Mouse (Mus musculus) kidney, postnatal 0 days (tissue): ENCODE results near the gene Tmem102. TPM values are rescaled to one million over a fixed set of nuclear protein-coding genes. Genes with fewer than 3 reads are reported as not detected.

Experiments
- ATAC-seq: fragments of 200-750 bp; cut with Nextera tagmentation; replicated peaks from 2 replicates; pipeline ENCODE4 v1.8.0; 2017; ENCODE audit warnings: low read depth, moderate number of reproducible peaks, moderate TSS enrichment, moderate library complexity; ENCODE audit not compliant: low FRiP score
- DNase-seq: peaks from one replicate; pipeline ENCODE4 v3.0.0-alpha.2; 2016; ENCODE audit warnings: low spot score
- H3K27ac ChIP-seq: fragments of 300-500 bp; sonication (generic); 2 replicates; pipeline ENCODE4 v1.5.1; 2014; ENCODE audit warnings: mild to moderate bottlenecking
- H3K27me3 ChIP-seq: fragments of 300-500 bp; sonication (generic); 2 replicates; pipeline ENCODE4 v1.6.1; 2014; ENCODE audit warnings: low read length, mixed read lengths; ENCODE audit not compliant: insufficient read depth
- H3K36me3 ChIP-seq: fragments of 300-500 bp; sonication (generic); 2 replicates; pipeline ENCODE4 v1.6.1; 2014; ENCODE audit warnings: low read length, mixed read lengths; ENCODE audit not compliant: insufficient read depth
- H3K4me1 ChIP-seq: fragments of 300-500 bp; sonication (generic); replicated peaks from 2 replicates; pipeline ENCODE4 v1.6.1; 2014; ENCODE audit warnings: antibody characterized with exemption, low read length, mixed read lengths; ENCODE audit not compliant: insufficient read depth
- H3K4me2 ChIP-seq: fragments of 300-500 bp; sonication (generic); 2 replicates; pipeline ENCODE4 v1.6.1; 2014; ENCODE audit warnings: mild to moderate bottlenecking, low read length, moderate library complexity, mixed read lengths
- H3K4me3 ChIP-seq: fragments of 300-500 bp; sonication (generic); replicated peaks from 2 replicates; pipeline ENCODE4 v1.5.1; 2014; ENCODE audit warnings: low read depth, low read length
- H3K9ac ChIP-seq: fragments of 300-500 bp; sonication (generic); 2 replicates; pipeline ENCODE4 v1.6.1; 2014; ENCODE audit warnings: low read depth, low read length
- H3K9me3 ChIP-seq: fragments of 300-500 bp; sonication (generic); replicated peaks from 2 replicates; pipeline ENCODE4 v1.6.1; 2016; ENCODE audit warnings: low read length, inconsistent platforms, mixed read lengths
- CTCF ChIP-seq: IDR thresholded peaks from 2 replicates; pipeline ENCODE4 v1.5.1; 2016; ENCODE audit warnings: antibody characterized with exemption, low read depth, mild to moderate bottlenecking, moderate library complexity
- WGBS: fragments of 180-500 bp; shearing (Covaris S2); extraction: QIAGEN DNeasy Blood & Tissue Kit; methylation state at CpG from one replicate; pipeline ENCODE4 v1.1.7; 2014; 5-methylcytosine and 5-hydroxymethylcytosine counted together
- polyA plus RNA-seq: library from polyadenylated mRNA; unstranded; fragments of >200 nt; fragmentation: Nextera tagmentation; extraction: Ambion mirVana; gene quantifications from 2 replicates; pipeline ENCODE4 v1.2.1, GENCODE M21; 2015

Tmem102 gene
- polyA plus RNA-seq, 1 experiment from 2014 or later: 22.9 TPM

- no peak within 1 kb of the TSS for H3K4me3 ChIP-seq
- TF ChIP-seq CTCF: no peak
- no peak for ATAC-seq
- H3K27me3 ChIP-seq: no peaks in the 10 kb centered on the region
- 64% methylated on average over 1 of the region's 1 CpGs for WGBS
- H3K4me2 ChIP-seq: no peak within 1 kb of the TSS
- no peak within 1 kb of the TSS for H3K9ac ChIP-seq
- H3K4me1 ChIP-seq: peaks cover 15% of the 10 kb centered on the region; the same call in 1 of the 2 replicates
- DNase-seq: no peak
- no peaks in the 10 kb centered on the region for H3K36me3 ChIP-seq
- H3K27ac ChIP-seq: no peak within 1 kb of the TSS
- H3K9me3 ChIP-seq: no peaks in the 10 kb centered on the region
Measured at GRCm38 (mm10) chr11:69761868-69762267, 43.6 kb downstream of the Tmem102 start, which contains the start of gene Slc35g3. Gene Slc35g3 (minus strand): TSS chr11:69761968.

GRCm38 (mm10) chr11:69760901-69761200 is 44.6 kb downstream of the Tmem102 start:
- ATAC-seq (no peak), DNase-seq (no peak)
- Histone ChIP-seq H3K4me1 (peaks cover 15% of the 10 kb centered on the region; the same call in 1 of the 2 replicates), H3K27ac (no peak overlapping the region), H3K27me3 (no peaks in the 10 kb centered on the region), H3K9me3 (no peaks in the 10 kb centered on the region), H3K4me2 (no peak overlapping the region), H3K36me3 (no peaks in the 10 kb centered on the region), H3K9ac (no peak overlapping the region), H3K4me3 (no peak overlapping the region)
- WGBS: 94% methylated on average over 7 of the region's 7 CpGs
- TF ChIP-seq CTCF: no peak

GRCm38 (mm10) chr11:69760160-69760900 is 45.1 kb downstream of the Tmem102 start:
- WGBS: 80% methylated on average over 14 of the region's 14 CpGs
- Histone ChIP-seq H3K27ac (peak overlapping the region; percentile 93), H3K4me3 (no peak overlapping the region), H3K4me1 (peaks cover 17% of the 10 kb centered on the region; the same call in 1 of the 2 replicates), H3K36me3 (no peaks in the 10 kb centered on the region), H3K9ac (peak overlapping the region; percentile 79; the same call in 1 of the 2 replicates), H3K27me3 (no peaks in the 10 kb centered on the region), H3K9me3 (no peaks in the 10 kb centered on the region), H3K4me2 (peak overlapping the region; percentile 69; the same call in 1 of the 2 replicates)
- DNase-seq (no peak), ATAC-seq (no peak)
- no peak for TF ChIP-seq CTCF

- Histone ChIP-seq H3K4me2 (peak overlapping the region; percentile 69), H3K27me3 (no peaks in the 10 kb centered on the region), H3K4me3 (peak overlapping the region; percentile 55), H3K9ac (peak overlapping the region; percentile 79), H3K9me3 (no peaks in the 10 kb centered on the region), H3K36me3 (no peaks in the 10 kb centered on the region), H3K27ac (peak overlapping the region; percentile 93), H3K4me1 (peaks cover 18% of the 10 kb centered on the region; the same call in 1 of the 2 replicates)
- ATAC-seq (peak; percentile 86), DNase-seq (peak; percentile 96)
- no peak for TF ChIP-seq CTCF
- 0% methylated on average over 37 of the region's 37 CpGs for WGBS
Measured at GRCm38 (mm10) chr11:69758971-69759721, 46.3 kb downstream of the Tmem102 start.

- peak within 1 kb of the TSS; percentile 79 for H3K9ac ChIP-seq
- peak within 1 kb of the TSS; percentile 93 for H3K27ac ChIP-seq
- 0 out of 2 replicates have a peak, but pooled peaks have one; percentile 6 for TF ChIP-seq CTCF
- H3K4me1 ChIP-seq: peaks cover 18% of the 10 kb centered on the region; the same call in 1 of the 2 replicates
- WGBS: under 1% methylated on average over 34 of the region's 36 CpGs
- H3K36me3 ChIP-seq: no peaks in the 10 kb centered on the region
- peak within 1 kb of the TSS; percentile 55 for H3K4me3 ChIP-seq
- ATAC-seq (peak; percentile 95), DNase-seq (peak; percentile 98)
- no peaks in the 10 kb centered on the region for H3K9me3 ChIP-seq
- H3K4me2 ChIP-seq: peak within 1 kb of the TSS; percentile 69
- H3K27me3 ChIP-seq: no peaks in the 10 kb centered on the region
Measured at GRCm38 (mm10) chr11:69758478-69758970, 46.9 kb downstream of the Tmem102 start, which contains the start of gene Polr2a. Gene Polr2a (minus strand): TSS chr11:69758637.

GRCm38 (mm10) chr11:69758090-69758456 is 47.4 kb downstream of the Tmem102 start:
- peak; percentile 84 for ATAC-seq
- under 1% methylated on average over 26 of the region's 26 CpGs for WGBS
- H3K4me1 ChIP-seq: peaks cover 18% of the 10 kb centered on the region; the same call in 1 of the 2 replicates
- H3K9ac ChIP-seq: peak overlapping the region; percentile 79
- H3K27me3 ChIP-seq: no peaks in the 10 kb centered on the region
- no peaks in the 10 kb centered on the region for H3K9me3 ChIP-seq
- DNase-seq: peak; percentile 95
- H3K4me2 ChIP-seq: peak overlapping the region; percentile 69
- TF ChIP-seq CTCF: no peak
- no peaks in the 10 kb centered on the region for H3K36me3 ChIP-seq
- peak overlapping the region; percentile 55 for H3K4me3 ChIP-seq
- peak overlapping the region; percentile 93 for H3K27ac ChIP-seq
